Mouse (Mus musculus) brown adipose tissue, adult 24 weeks (tissue): Measurements from ENCODE around the gene Kif1c. TPM values are rescaled to one million over a fixed set of nuclear protein-coding genes. Genes with fewer than 3 reads are reported as not detected.

Source experiments
- H3K27ac ChIP-seq: fragments of 200-500 bp; replicated peaks from 2 replicates; pipeline ENCODE4 v1.5.1; 2012; ENCODE audit warnings: low read depth, mild to moderate bottlenecking, low read length
- H3K4me1 ChIP-seq: fragments of 200-500 bp; 2 replicates; pipeline ENCODE4 v1.6.1; 2012; ENCODE audit warnings: low read length, mixed read lengths; ENCODE audit not compliant: control insufficient read depth, insufficient read depth, insufficient read length
- H3K4me3 ChIP-seq: fragments of 200-500 bp; 2 replicates; pipeline ENCODE4 v1.5.1; 2012; ENCODE audit warnings: low read depth, mild to moderate bottlenecking, low read length, moderate library complexity; ENCODE audit not compliant: insufficient read depth
- polyA plus RNA-seq: library from polyadenylated mRNA; stranded (reverse); fragments of >200 nt; gene quantifications from 2 replicates; pipeline ENCODE4 v1.2.4, GENCODE M21; 2012; ENCODE audit not compliant: missing spikeins, insufficient read depth, insufficient read length

Kif1c gene
- polyA plus RNA-seq, 1 experiment: 93.8 TPM

GRCm38 (mm10) chr11:70674501-70674900, 25.8 kb upstream of the Kif1c start:
- Histone ChIP-seq H3K4me1 (no peaks in the 10 kb centered on the region), H3K4me3 (no peak overlapping the region), H3K27ac (no peak overlapping the region)

GRCm38 (mm10) chr11:70678092-70678491, 22.3 kb upstream of the Kif1c start:
- Histone ChIP-seq H3K27ac (no peak overlapping the region), H3K4me1 (no peaks in the 10 kb centered on the region), H3K4me3 (no peak overlapping the region)

DNA sequence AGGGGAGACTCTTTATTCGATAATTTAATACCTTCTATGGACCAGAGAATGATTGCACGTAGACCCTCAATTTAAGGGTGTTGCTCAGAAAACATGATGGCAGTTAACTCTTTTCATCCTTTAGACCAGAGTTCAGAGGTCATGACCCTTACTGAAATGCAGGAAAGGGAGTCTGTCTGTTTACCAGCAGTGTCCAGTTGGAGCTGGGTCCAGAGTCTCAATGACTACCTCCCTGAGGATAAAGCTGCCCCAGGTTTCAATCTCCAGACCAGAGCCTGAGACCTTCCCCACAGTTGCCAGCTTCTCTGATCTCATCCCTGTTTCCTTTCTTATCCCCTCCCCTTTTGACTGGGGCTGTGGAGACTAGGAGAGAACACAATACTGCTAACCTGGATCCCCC, 21.8 kb upstream of the Kif1c start:
- Histone ChIP-seq H3K4me1 (no peaks in the 10 kb centered on the region), H3K27ac (no peak overlapping the region), H3K4me3 (no peak overlapping the region)

DNA sequence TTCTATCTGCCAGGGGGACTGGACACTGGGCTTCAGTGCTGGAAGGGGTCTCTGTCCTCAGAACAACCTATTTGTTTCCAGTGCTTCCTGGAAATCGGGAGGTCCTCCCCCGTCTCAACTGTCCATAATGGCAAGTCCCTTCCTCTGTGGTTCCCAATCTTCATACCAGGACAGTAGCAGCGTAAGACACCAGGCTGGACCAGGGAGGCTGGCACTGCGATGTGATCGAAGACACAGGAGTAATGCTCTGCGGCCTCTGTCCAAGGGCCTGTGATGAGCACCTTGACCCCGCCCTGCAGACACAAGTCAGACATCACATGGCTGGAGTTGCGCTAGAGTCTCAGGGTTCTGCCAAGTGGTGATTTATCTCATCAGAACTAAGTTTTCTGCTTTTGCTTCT, 21.0 kb upstream of the Kif1c start:
- Histone ChIP-seq H3K27ac (no peak overlapping the region), H3K4me1 (no peaks in the 10 kb centered on the region), H3K4me3 (no peak overlapping the region)

DNA sequence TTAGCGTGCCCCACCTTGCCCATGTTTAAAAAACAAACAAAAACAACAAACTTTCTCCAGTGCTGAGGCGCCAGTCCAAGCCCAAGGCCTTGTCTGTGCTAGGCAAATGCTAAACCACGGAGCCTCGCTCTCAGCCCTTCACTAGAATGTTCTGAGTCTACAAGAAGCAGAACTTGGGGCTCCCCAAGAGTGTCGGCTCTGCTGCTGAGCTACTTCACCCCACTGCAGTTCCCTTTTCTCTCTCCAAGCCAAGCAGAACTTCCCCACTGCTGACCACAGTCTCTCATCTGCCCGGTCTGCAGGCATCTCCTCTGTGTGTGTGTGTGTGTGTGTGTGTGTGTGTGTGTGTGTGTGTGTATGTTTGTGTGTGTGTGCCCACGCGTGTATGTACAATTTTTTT, 20.5 kb upstream of the Kif1c start:
- no peaks in the 10 kb centered on the region for H3K4me1 ChIP-seq
- no peak overlapping the region for H3K4me3 ChIP-seq
- 0 out of 2 replicates have a peak overlapping the region, but pooled peaks have one; percentile 50 for H3K27ac ChIP-seq

DNA sequence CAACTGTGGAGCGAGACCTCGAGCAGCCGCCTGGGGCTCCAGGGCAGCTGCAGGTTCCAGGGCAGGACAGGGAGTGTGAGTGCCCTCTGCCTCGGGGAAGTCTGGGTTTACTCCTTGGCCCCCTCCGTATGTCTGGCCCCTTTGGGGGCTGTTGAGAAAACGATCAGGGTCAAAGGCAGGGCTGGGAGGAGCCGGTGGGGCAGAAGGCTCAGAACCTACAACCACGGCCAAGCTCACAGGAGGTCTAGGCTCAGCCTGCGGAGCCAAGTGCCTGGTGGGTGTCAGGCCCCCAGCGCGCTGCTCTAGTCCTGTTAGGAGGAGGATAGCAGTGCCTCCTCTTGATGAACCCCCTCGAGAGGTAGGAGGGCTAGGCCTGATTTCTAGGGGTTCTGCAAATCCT, 19.2 kb upstream of the Kif1c start:
- H3K27ac ChIP-seq: no peak overlapping the region
- H3K4me1 ChIP-seq: no peaks in the 10 kb centered on the region
- H3K4me3 ChIP-seq: no peak overlapping the region

DNA sequence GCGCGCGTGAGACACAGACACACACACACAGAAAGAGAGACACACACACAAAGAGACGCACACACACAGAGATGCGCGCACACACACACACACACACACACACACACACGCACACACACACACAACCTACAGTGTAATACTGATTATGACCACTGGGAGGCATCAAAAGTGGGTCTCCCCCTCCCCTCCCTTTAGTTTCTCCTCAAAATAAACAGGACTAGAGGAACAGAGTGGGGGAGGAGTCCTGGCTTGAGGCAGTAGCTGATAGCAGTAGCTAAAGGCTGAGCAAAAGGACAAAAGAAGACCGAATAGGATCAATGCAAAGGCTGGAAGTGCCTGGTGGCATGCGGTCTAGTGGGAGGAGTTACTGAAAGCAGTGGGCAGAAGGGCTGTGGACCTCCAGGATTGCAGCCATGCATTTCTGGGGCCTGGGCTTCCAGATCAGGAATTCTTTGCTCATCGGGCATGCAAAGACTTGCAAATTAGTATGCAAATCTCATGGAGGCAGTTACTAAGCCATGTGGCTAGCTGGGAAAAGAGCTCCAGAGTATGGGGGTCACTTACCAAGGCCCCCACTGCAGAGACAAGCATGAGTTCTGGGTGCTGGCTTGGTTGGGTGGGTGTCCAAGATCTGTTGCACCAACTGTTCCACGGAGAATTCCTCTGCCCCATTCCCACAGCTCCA, 18.3 kb upstream of the Kif1c start:
- Histone ChIP-seq H3K27ac (no peak overlapping the region), H3K4me3 (no peak overlapping the region), H3K4me1 (no peaks in the 10 kb centered on the region)

- Histone ChIP-seq H3K4me1 (peaks cover 2% of the 10 kb centered on the region; the same call in 1 of the 2 replicates), H3K4me3 (no peak overlapping the region), H3K27ac (no peak overlapping the region)
These were observed 16.7 kb upstream of the Kif1c start for GRCm38 (mm10) chr11:70683640-70684039.

DNA sequence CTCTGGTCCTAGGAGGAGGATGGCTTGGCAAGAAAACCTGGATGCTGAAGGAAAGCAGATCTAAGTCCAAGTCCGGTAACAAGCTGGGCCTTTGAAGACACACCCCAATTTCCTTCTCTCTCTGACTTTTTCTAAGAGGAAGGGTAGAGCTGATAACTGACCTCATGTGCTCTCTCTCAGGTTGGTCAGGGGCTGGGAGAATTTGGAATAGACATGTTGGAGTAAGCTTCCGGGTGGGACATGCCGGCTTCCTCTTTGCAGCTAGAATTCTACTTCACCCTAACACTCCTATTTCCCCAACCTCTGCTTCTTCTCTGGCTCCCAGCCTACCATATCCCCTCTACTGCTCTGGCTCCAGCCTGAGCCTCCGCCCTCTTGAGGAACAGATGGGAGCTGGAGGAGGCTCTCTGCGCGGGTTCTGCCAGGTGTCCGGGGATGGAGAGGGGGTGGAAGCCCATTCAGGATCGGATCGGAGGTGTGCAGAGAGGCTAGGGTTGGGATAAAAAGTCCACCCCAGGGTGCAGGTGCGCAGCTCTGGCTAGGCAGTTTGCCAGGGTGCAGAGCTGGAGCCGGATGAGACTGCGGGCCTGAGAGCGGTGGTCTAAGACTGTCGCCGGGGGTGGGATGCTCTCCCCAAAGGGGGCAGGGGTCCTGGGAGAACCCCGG, 13.3 kb upstream of the Kif1c start:
- H3K4me3 ChIP-seq: peak overlapping the region; percentile 80
- H3K4me1 ChIP-seq: peaks cover 4% of the 10 kb centered on the region; the same call in 1 of the 2 replicates
- H3K27ac ChIP-seq: peak overlapping the region; percentile 84

- H3K4me3 ChIP-seq: peak within 1 kb of the TSS; percentile 80
- H3K4me1 ChIP-seq: peaks cover 4% of the 10 kb centered on the region; the same call in 1 of the 2 replicates
- peak within 1 kb of the TSS; percentile 90 for H3K27ac ChIP-seq
These were observed 12.6 kb upstream of the Kif1c start, which contains the start of gene Camta2 for GRCm38 (mm10) chr11:70687601-70688199. Camta2 (minus strand) TSS chr11:70688105.

DNA sequence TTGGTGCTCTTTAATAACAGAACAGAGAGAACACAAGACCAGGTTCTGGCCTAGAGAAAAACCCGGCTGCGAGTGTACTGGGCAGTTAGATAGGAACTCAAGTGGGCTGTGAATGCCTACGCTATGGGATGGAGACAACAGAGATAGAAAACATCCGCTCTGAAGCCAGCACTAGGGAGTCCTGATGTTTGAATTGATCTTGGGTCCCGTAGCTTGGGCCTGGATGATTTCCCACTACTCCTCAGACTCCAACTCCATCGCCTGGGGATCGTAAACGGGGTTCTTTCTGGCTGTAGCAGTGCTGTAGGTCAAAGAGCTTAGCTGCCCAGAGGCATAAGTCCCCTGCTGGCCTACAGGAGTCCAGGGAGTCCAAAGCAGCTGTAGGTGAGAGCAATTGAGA, 12.0 kb upstream of the Kif1c start:
- H3K4me1 ChIP-seq: peaks cover 4% of the 10 kb centered on the region; the same call in 1 of the 2 replicates
- H3K27ac ChIP-seq: peak overlapping the region; percentile 90
- peak overlapping the region; percentile 80 for H3K4me3 ChIP-seq

DNA sequence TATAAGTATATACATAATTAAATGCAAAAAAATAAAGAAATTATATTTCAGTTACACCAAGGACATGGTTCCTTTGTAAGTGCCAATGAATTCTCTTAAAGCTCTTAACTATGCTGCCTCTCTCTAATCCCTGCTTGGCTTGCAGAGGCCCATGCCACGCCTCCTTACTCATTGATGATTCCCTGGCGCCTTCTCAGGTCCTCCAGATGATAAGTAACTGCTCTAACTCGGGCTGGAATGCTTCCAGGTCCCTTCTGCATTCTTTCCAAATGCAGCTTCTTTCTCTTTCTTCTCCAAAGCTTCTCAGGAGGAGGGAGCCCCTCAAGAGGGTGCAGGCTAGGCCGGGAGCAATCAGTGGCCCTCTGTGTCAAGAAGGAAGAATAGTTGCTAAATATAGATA, 10.8 kb upstream of the Kif1c start:
- H3K27ac ChIP-seq: no peak overlapping the region

GRCm38 (mm10) chr11:70693504-70693903, 6.8 kb upstream of the Kif1c start:
- no peak overlapping the region for H3K27ac ChIP-seq
- peaks cover 3% of the 10 kb centered on the region; the same call in 1 of the 2 replicates for H3K4me1 ChIP-seq
- no peak overlapping the region for H3K4me3 ChIP-seq

More for the DNA sequence above, 10.8 kb upstream of the Kif1c start:
- H3K4me1 ChIP-seq: peaks cover 4% of the 10 kb centered on the region; the same call in 1 of the 2 replicates
- H3K4me3 ChIP-seq: no peak overlapping the region

DNA sequence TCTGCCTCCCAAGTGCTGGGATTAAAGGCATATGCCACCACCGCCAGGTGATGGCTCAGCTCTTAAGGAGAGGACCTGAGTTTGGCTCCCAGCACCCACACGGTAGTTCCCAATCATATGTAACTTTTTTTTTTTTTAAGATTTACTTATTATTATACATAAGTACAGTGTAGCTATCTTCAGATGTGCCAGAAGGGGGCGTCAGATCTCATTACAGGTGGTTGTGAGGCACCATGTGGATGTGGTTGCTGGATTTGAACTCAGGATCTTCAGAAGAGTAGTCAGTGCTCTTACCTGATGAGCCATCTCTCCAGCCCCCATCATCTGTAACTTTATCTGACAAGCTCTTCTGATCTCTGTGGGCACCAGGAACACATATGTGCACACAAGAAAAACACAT, 3.0 kb upstream of the Kif1c start:
- Histone ChIP-seq H3K27ac (no peak overlapping the region), H3K4me1 (peaks cover 2% of the 10 kb centered on the region; the same call in 1 of the 2 replicates), H3K4me3 (no peak overlapping the region)

- Histone ChIP-seq H3K27ac (peak overlapping the region; percentile 89), H3K4me3 (peak overlapping the region; percentile 40), H3K4me1 (peaks cover 11% of the 10 kb centered on the region)
These were observed 1.3 kb upstream of the Kif1c start for GRCm38 (mm10) chr11:70699051-70699450.
